Mouse (Mus musculus) cerebellum, adult (tissue): Measurements from ENCODE around the gene Mrpl20.
A peak's percentile ranks its signal among the peaks of the same experiment; 100 is the strongest.
"Not testable (repeated sequence)": the region's sequence is repeated elsewhere in the genome, so short reads cannot be mapped to it uniquely, and the experiment has no call there.

Experiments used
- ATAC-seq: cut with Nextera tagmentation; 2 replicates; pipeline ENCODE4 v1.9.2; 2017; ENCODE audit warnings: mild to moderate bottlenecking, moderate library complexity, mixed read lengths; ENCODE audit not compliant: insufficient number of reproducible peaks, low FRiP score, low TSS enrichment

Mrpl20 gene

GRCm38 (mm10) chr4:155780895-155781294 is 21.8 kb upstream of the Mrpl20 start:
- no peak for ATAC-seq

- no peak; the same call in 1 of the 2 replicates for ATAC-seq
Observed at GRCm38 (mm10) chr4:155783486-155784080, 19.1 kb upstream of the Mrpl20 start.

- ATAC-seq: peak; percentile 84
Observed at GRCm38 (mm10) chr4:155784081-155784701, 18.5 kb upstream of the Mrpl20 start.

GRCm38 (mm10) chr4:155785246-155785645 is 17.4 kb upstream of the Mrpl20 start:
- ATAC-seq: no peak

GRCm38 (mm10) chr4:155785819-155786218 is 16.9 kb upstream of the Mrpl20 start, which contains the start of gene Tmem88b:
TSS of gene Tmem88b (minus strand) at chr4:155785874.
- ATAC-seq: no peak

- no peak for ATAC-seq
Observed at GRCm38 (mm10) chr4:155788300-155788699, 14.4 kb upstream of the Mrpl20 start.

GRCm38 (mm10) chr4:155788833-155789232 is 13.8 kb upstream of the Mrpl20 start:
- ATAC-seq: not testable (repeated sequence)

GRCm38 (mm10) chr4:155790021-155790489 is 12.6 kb upstream of the Mrpl20 start, which contains the start of gene Ankrd65:
TSS of gene Ankrd65 (plus strand) at chr4:155790439.
- ATAC-seq: no peak

- ATAC-seq: no peak
Observed at GRCm38 (mm10) chr4:155790650-155791161, 12.0 kb upstream of the Mrpl20 start.

GRCm38 (mm10) chr4:155791240-155791933 is 11.3 kb upstream of the Mrpl20 start:
- ATAC-seq: no peak

- no peak for ATAC-seq
Observed at GRCm38 (mm10) chr4:155793730-155794129, 8.9 kb upstream of the Mrpl20 start.

GRCm38 (mm10) chr4:155802075-155802474 is 603 bp upstream of the Mrpl20 start:
- ATAC-seq: no peak

GRCm38 (mm10) chr4:155803340-155804041 is 813 bp downstream of the Mrpl20 start:
- peak; percentile 91; the same call in 1 of the 2 replicates for ATAC-seq

- no peak for ATAC-seq
Observed at GRCm38 (mm10) chr4:155807841-155808240, 5.2 kb downstream of the Mrpl20 start.

- peak; percentile 97 for ATAC-seq
Observed at GRCm38 (mm10) chr4:155811929-155812664, 9.4 kb downstream of the Mrpl20 start, which contains the start of gene Ccnl2. TSS of gene Ccnl2 (plus strand) at chr4:155812489.

- ATAC-seq: no peak
Observed at GRCm38 (mm10) chr4:155812665-155813181, 10.0 kb downstream of the Mrpl20 start.

- no peak for ATAC-seq
Observed at GRCm38 (mm10) chr4:155817533-155817932, 14.9 kb downstream of the Mrpl20 start.

GRCm38 (mm10) chr4:155821025-155821424 is 18.3 kb downstream of the Mrpl20 start:
- ATAC-seq: no peak

- ATAC-seq: no peak
Observed at GRCm38 (mm10) chr4:155823443-155823842, 20.8 kb downstream of the Mrpl20 start.
